Mouse (Mus musculus): ENCODE results near the gene Ccdc110. TPM values are rescaled to one million over a fixed set of nuclear protein-coding genes. Genes with fewer than 3 reads are reported as not detected.

Gene Ccdc110
- polyA plus RNA-seq, 1 experiment from 2014 or later, result not detected

DNA sequence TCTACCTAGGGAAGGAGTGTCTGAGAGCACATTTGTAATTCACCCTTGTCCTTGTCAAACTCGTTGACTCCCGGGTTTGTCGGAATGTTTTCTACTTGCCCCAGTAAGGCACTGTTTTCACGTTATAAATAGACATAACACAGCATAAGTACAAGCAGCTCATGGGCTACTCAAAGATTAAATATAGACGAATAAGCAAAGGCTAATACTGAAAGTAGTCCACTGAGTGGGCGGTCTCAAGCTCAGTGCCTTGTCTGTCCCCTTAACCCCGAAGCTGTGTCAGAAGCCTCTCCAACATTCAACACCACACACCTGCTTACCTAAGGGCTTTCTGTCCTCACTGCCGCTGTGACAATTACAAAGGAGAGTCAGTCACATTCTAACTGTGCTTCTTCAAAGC is 32.8 kb upstream of the Ccdc110 start:
- Histone ChIP-seq H3K4me1 (ENCODE audit: insufficient read depth, low read depth, low read length) (no peaks in the 10 kb centered on the region), H3K27me3 (replicated peaks; ENCODE audit: insufficient read depth, low read length) (no peaks in the 10 kb centered on the region), H3K4me2 (replicated peaks; ENCODE audit: low read depth, low read length) (no peak overlapping the region), H3K4me3 (ENCODE audit: low read depth, low read length) (no peak overlapping the region), H3K36me3 (ENCODE audit: insufficient read depth, low read length) (no peaks in the 10 kb centered on the region), H3K9me3 (ENCODE audit: low read length) (no peaks in the 10 kb centered on the region), H3K27ac (ENCODE audit: low read length) (no peak overlapping the region), H3K9ac (replicated peaks; ENCODE audit: low read depth) (no peak overlapping the region)
- TF ChIP-seq EP300 (IDR thresholded peaks at IDR 0.05) (no peak), CTCF (IDR thresholded peaks at IDR 0.05) (no peak)
- DNase-seq (ENCODE audit: low spot score), result peak; percentile 36
- WGBS, result 48% methylated on average over 8 of the region's 8 CpGs
- peak; percentile 41 for ATAC-seq

DNA sequence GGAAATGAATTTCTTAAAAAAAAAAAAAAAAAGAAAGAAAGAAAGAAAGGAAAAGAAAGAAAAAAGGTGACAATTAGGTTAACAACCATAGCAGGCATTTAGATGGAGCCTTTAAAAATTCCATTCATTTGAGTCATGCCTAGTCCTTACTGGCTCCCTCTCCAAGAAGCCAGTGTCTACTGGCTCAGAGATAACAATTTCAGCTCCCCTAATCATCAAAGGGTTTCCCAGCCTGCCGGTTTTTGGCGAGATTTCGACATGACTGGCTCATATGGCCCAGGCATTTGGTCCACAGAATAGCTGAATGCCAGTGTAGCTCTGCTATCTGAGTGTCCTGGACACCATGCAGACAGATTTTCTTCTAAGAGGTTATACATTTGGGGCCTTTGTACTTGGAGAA is 30.8 kb upstream of the Ccdc110 start:
- no peak overlapping the region for H3K9ac ChIP-seq (replicated peaks; ENCODE audit: low read depth)
- peak; percentile 58; the same call in 1 of the 2 replicates for ATAC-seq
- H3K27ac ChIP-seq (ENCODE audit: low read length), result no peak overlapping the region
- H3K4me2 ChIP-seq (replicated peaks; ENCODE audit: low read depth, low read length), result no peak overlapping the region
- H3K4me3 ChIP-seq (ENCODE audit: low read depth, low read length), result no peak overlapping the region
- no peaks in the 10 kb centered on the region for H3K27me3 ChIP-seq (replicated peaks; ENCODE audit: insufficient read depth, low read length)
- no peaks in the 10 kb centered on the region for H3K9me3 ChIP-seq (ENCODE audit: low read length)
- no peaks in the 10 kb centered on the region for H3K36me3 ChIP-seq (ENCODE audit: insufficient read depth, low read length)
- no peaks in the 10 kb centered on the region for H3K4me1 ChIP-seq (ENCODE audit: insufficient read depth, low read depth, low read length)
- no peak for TF ChIP-seq EP300 (IDR thresholded peaks at IDR 0.05)
- TF ChIP-seq CTCF (IDR thresholded peaks at IDR 0.05), result no peak
- WGBS, result 13% methylated on average over 3 of the region's 3 CpGs
- peak; percentile 36 for DNase-seq (ENCODE audit: low spot score)

DNA sequence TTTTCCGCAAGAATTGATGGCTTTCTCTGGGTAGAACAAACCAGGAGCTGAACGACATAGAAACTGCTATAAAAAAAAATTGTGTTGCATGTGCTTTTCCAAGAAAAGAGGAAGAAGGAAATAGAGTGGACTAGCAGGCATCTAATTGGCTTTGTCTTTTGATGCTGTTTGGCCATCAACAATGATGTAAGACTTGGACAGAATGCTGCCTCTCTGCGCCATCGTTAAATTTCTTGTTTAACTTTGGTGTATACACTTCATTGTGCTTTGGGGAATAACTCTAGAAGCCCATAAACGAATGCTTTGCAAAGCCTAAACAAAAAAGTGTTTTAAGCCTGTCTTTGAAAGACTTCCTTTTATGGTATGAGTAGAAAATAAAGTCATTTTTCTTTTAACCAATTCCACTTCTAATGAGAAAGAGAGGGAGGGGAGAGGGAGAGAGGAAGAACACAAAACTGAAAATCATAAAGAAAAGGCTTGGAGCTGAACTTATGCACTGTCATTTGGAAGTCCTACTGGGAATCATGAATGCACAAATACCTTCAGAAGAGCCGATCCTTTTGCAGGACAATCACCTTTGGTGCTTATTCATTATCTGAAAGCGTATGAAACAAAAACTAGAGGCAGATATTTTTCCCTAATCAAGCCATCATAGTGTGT is 28.7 kb upstream of the Ccdc110 start:
- no peak overlapping the region for H3K4me2 ChIP-seq (replicated peaks; ENCODE audit: low read depth, low read length)
- no peak overlapping the region for H3K4me3 ChIP-seq (ENCODE audit: low read depth, low read length)
- 62% methylated on average over 7 of the region's 7 CpGs for WGBS
- H3K27ac ChIP-seq (ENCODE audit: low read length), result no peak overlapping the region
- TF ChIP-seq EP300 (IDR thresholded peaks at IDR 0.05) (0 out of 2 replicates have a peak, but pooled peaks have one; percentile 7), CTCF (IDR thresholded peaks at IDR 0.05) (no peak)
- no peaks in the 10 kb centered on the region for H3K9me3 ChIP-seq (ENCODE audit: low read length)
- ATAC-seq (peak; percentile 49), DNase-seq (ENCODE audit: low spot score) (no peak)
- H3K9ac ChIP-seq (replicated peaks; ENCODE audit: low read depth), result no peak overlapping the region
- H3K27me3 ChIP-seq (replicated peaks; ENCODE audit: insufficient read depth, low read length), result no peaks in the 10 kb centered on the region
- H3K4me1 ChIP-seq (ENCODE audit: insufficient read depth, low read depth, low read length), result no peaks in the 10 kb centered on the region
- H3K36me3 ChIP-seq (ENCODE audit: insufficient read depth, low read length), result no peaks in the 10 kb centered on the region

DNA sequence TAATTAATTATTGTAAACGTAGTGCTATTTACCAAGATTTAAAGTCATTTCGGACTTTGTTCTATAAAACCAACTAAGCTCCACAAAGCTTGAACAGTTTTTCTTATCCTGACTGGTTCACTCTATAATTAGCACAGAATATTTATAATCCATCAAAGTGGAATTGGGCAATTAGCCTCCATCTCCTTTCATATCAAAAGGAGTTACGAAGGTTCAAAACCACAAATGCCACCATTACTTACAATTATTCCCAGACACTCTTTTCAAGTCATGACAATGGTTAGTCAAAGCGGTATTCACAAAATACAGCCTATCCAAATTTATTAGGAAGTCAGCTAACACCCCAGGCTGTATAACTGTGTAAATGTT is 28.2 kb upstream of the Ccdc110 start:
- Histone ChIP-seq H3K36me3 (ENCODE audit: insufficient read depth, low read length) (no peaks in the 10 kb centered on the region), H3K27ac (ENCODE audit: low read length) (no peak overlapping the region), H3K4me3 (ENCODE audit: low read depth, low read length) (no peak overlapping the region), H3K4me2 (replicated peaks; ENCODE audit: low read depth, low read length) (no peak overlapping the region), H3K4me1 (ENCODE audit: insufficient read depth, low read depth, low read length) (no peaks in the 10 kb centered on the region), H3K27me3 (replicated peaks; ENCODE audit: insufficient read depth, low read length) (no peaks in the 10 kb centered on the region), H3K9ac (replicated peaks; ENCODE audit: low read depth) (no peak overlapping the region), H3K9me3 (ENCODE audit: low read length) (no peaks in the 10 kb centered on the region)
- DNase-seq (ENCODE audit: low spot score) (no peak), ATAC-seq (no peak)
- 78% methylated on average over 4 of the region's 4 CpGs for WGBS
- TF ChIP-seq CTCF (IDR thresholded peaks at IDR 0.05) (no peak), EP300 (IDR thresholded peaks at IDR 0.05) (no peak)

DNA sequence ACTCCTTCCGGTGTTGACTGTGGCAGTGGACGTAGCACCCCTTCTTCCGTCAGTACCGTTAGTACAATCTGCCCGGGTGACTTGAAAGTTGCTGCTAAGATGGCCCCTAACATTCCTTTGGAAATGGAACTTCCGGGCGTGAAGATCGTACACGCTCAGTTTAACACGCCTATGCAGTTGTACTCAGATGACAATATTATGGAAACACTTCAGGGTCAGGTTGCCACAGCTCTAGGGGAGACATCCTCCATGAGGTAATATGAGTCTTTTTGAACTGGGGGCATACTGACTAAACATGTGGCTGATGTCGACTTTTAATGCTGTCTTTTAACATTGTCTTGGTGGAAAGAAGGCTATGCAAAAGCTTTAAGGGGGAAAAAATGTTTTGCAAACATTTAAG is 20.7 kb upstream of the Ccdc110 start:
- TF ChIP-seq CTCF (IDR thresholded peaks at IDR 0.05) (no peak), EP300 (IDR thresholded peaks at IDR 0.05) (no peak)
- H3K27ac ChIP-seq (ENCODE audit: low read length), result no peak overlapping the region
- H3K4me1 ChIP-seq (ENCODE audit: insufficient read depth, low read depth, low read length), result peaks cover 4% of the 10 kb centered on the region; the same call in 1 of the 2 replicates
- DNase-seq (ENCODE audit: low spot score) (no peak), ATAC-seq (no peak)
- H3K9ac ChIP-seq (replicated peaks; ENCODE audit: low read depth), result no peak overlapping the region
- no peaks in the 10 kb centered on the region for H3K27me3 ChIP-seq (replicated peaks; ENCODE audit: insufficient read depth, low read length)
- 78% methylated on average over 11 of the region's 11 CpGs for WGBS
- no peaks in the 10 kb centered on the region for H3K9me3 ChIP-seq (ENCODE audit: low read length)
- no peak overlapping the region for H3K4me3 ChIP-seq (ENCODE audit: low read depth, low read length)
- no peak overlapping the region for H3K4me2 ChIP-seq (replicated peaks; ENCODE audit: low read depth, low read length)
- no peaks in the 10 kb centered on the region for H3K36me3 ChIP-seq (ENCODE audit: insufficient read depth, low read length)

DNA sequence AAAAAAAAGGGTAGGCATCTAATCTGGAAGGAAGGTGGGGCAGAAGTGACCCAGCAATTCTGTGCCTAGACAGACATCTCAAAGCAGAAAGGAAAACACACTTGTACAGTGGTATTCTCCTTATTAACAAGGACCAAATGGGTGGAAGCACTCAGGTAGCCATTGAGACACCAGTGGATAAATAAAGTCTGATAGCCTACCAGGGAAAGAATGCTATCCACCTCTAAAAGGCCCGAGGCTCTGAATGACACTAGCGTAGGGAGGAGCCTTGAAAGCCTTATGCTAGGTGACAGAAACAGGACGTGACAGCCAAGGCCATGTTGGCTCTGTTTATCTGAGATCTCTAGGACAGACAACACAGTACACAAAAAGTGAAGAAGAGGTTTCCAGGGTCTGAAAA is 17.9 kb upstream of the Ccdc110 start:
- no peak overlapping the region for H3K9ac ChIP-seq (replicated peaks; ENCODE audit: low read depth)
- H3K27ac ChIP-seq (ENCODE audit: low read length), result 0 out of 2 replicates have a peak overlapping the region, but pooled peaks have one; percentile 14
- H3K36me3 ChIP-seq (ENCODE audit: insufficient read depth, low read length), result no peaks in the 10 kb centered on the region
- peaks cover 4% of the 10 kb centered on the region; the same call in 1 of the 2 replicates for H3K4me1 ChIP-seq (ENCODE audit: insufficient read depth, low read depth, low read length)
- H3K27me3 ChIP-seq (replicated peaks; ENCODE audit: insufficient read depth, low read length), result no peaks in the 10 kb centered on the region; the same call in 1 of the 2 replicates
- 0 out of 2 replicates have a peak overlapping the region, but pooled peaks have one; percentile 32 for H3K4me2 ChIP-seq (replicated peaks; ENCODE audit: low read depth, low read length)
- WGBS, result 38% methylated on average over 3 of the region's 3 CpGs
- ATAC-seq (peak; percentile 40), DNase-seq (ENCODE audit: low spot score) (no peak)
- no peaks in the 10 kb centered on the region for H3K9me3 ChIP-seq (ENCODE audit: low read length)
- no peak overlapping the region for H3K4me3 ChIP-seq (ENCODE audit: low read depth, low read length)
- 0 out of 2 replicates have a peak, but pooled peaks have one; percentile 42 for TF ChIP-seq EP300 (IDR thresholded peaks at IDR 0.05)
- TF ChIP-seq CTCF (IDR thresholded peaks at IDR 0.05), result no peak
